Mouse (Mus musculus) testis, adult 2 months (tissue): ENCODE data around the gene Denr.

Source experiments
- CTCF ChIP-seq: fragments of 200-500 bp; IDR thresholded peaks from 2 replicates; pipeline ENCODE4 v1.5.1; 2012; ENCODE audit warnings: low read depth, mild to moderate bottlenecking, inconsistent platforms, low read length, moderate library complexity; ENCODE audit not compliant: control insufficient read depth, insufficient read depth, insufficient replicate concordance
- POLR2A ChIP-seq: fragments of 200-500 bp; IDR thresholded peaks from 2 replicates; pipeline ENCODE4 v1.6.1; 2012; ENCODE audit warnings: low read depth, mild to moderate bottlenecking, inconsistent platforms, low read length, moderate library complexity; ENCODE audit not compliant: control insufficient read depth

- no peak for TF ChIP-seq CTCF
- no peak for TF ChIP-seq POLR2A
These were observed 67.7 kb downstream of the Denr start for GRCm38 (mm10) chr5:123974616-123975111.
